Mouse (Mus musculus) liver, adult 2 months (tissue): Measurements from ENCODE around the gene Mtif3.

ENCODE experiments used
- CTCF ChIP-seq: fragments of 200-500 bp; IDR thresholded peaks from 2 replicates; pipeline ENCODE4 v1.5.1; 2011; ENCODE audit warnings: low read depth, low read length, control low read depth
- POLR2A ChIP-seq: fragments of 200-500 bp; IDR thresholded peaks from 2 replicates; pipeline ENCODE4 v1.6.1; 2011; ENCODE audit warnings: low read length, control low read depth; ENCODE audit not compliant: insufficient read depth; ENCODE audit errors: extremely low read depth

GRCm38 (mm10) chr5:146948041-146948507, 15.5 kb downstream of the Mtif3 start:
- TF ChIP-seq CTCF (no peak), POLR2A (no peak)
